Mouse (Mus musculus) ES-Bruce4 (cell line): ENCODE data around the gene Rap1gds1. TPM values are rescaled to one million over a fixed set of nuclear protein-coding genes. Genes with fewer than 3 reads are reported as not detected.

Experiments
- H3K27ac ChIP-seq: 2 replicates; pipeline ENCODE4 v1.5.1; 2012; ENCODE audit warnings: low read length, inconsistent platforms; ENCODE audit not compliant: insufficient read depth
- H3K27me3 ChIP-seq: 2 replicates; pipeline ENCODE4 v1.6.1; 2012; ENCODE audit warnings: mild to moderate bottlenecking, low read length, inconsistent platforms; ENCODE audit not compliant: control insufficient read depth, poor library complexity, insufficient read depth, severe bottlenecking
- H3K36me3 ChIP-seq: 2 replicates; pipeline ENCODE4 v1.6.1; 2012; ENCODE audit warnings: inconsistent platforms, mild to moderate bottlenecking, low read length, moderate library complexity; ENCODE audit not compliant: control insufficient read depth, poor library complexity, insufficient read depth, severe bottlenecking
- H3K4me1 ChIP-seq: one replicate; pipeline ENCODE4 v1.8.1; 2011; ENCODE audit warnings: low read length; ENCODE audit not compliant: control insufficient read depth, insufficient read depth
- H3K4me3 ChIP-seq: 2 replicates; pipeline ENCODE4 v1.5.1; 2011; ENCODE audit warnings: low read depth, mild to moderate bottlenecking, low read length
- H3K9ac ChIP-seq: 2 replicates; pipeline ENCODE4 v1.6.1; 2012; ENCODE audit warnings: low read depth, mild to moderate bottlenecking, inconsistent platforms; ENCODE audit not compliant: poor library complexity, severe bottlenecking
- H3K9me3 ChIP-seq: replicated peaks from 2 replicates; pipeline ENCODE4 v1.6.1; 2012; ENCODE audit warnings: mild to moderate bottlenecking, low read length, inconsistent platforms; ENCODE audit not compliant: control insufficient read depth, poor library complexity, insufficient read depth, severe bottlenecking
- CTCF ChIP-seq: IDR thresholded peaks from one replicate; pipeline ENCODE4 v1.8.1; 2011; ENCODE audit warnings: low read depth, low read length
- EP300 ChIP-seq: IDR thresholded peaks from 2 replicates; pipeline ENCODE4 v1.6.1; 2011; ENCODE audit warnings: low read depth, low read length; ENCODE audit not compliant: insufficient read depth
- POLR2A ChIP-seq: IDR thresholded peaks from one replicate; pipeline ENCODE4 v1.8.1; 2011; ENCODE audit warnings: low read length; ENCODE audit not compliant: insufficient read depth
- polyA plus RNA-seq: library from polyadenylated mRNA; stranded (reverse); fragments of >200 nt; gene quantifications from 2 replicates; pipeline ENCODE4 v1.2.4, GENCODE M21; 2011; ENCODE audit warnings: low read depth; ENCODE audit not compliant: missing spikeins, insufficient read depth, insufficient read length

The Rap1gds1 gene
- polyA plus RNA-seq, 1 experiment = 48.6 TPM

- Histone ChIP-seq H3K27ac (no peak overlapping the region), H3K9ac (no peak overlapping the region), H3K9me3 (no peaks in the 10 kb centered on the region), H3K4me1 (no peaks in the 10 kb centered on the region), H3K27me3 (no peaks in the 10 kb centered on the region), H3K36me3 (no peaks in the 10 kb centered on the region; the same call in 1 of the 2 replicates), H3K4me3 (no peak overlapping the region)
- TF ChIP-seq POLR2A (no peak), EP300 (no peak), CTCF (no peak)
Measured at GRCm38 (mm10) chr3:138949081-138949480, 125.9 kb downstream of the Rap1gds1 start.

- Histone ChIP-seq H3K9ac (no peak overlapping the region), H3K9me3 (no peaks in the 10 kb centered on the region), H3K27ac (no peak overlapping the region), H3K4me3 (no peak overlapping the region), H3K27me3 (no peaks in the 10 kb centered on the region), H3K4me1 (no peaks in the 10 kb centered on the region), H3K36me3 (peaks cover 3% of the 10 kb centered on the region)
- TF ChIP-seq CTCF (no peak), EP300 (no peak), POLR2A (no peak)
Measured at GRCm38 (mm10) chr3:138945516-138945915, 129.5 kb downstream of the Rap1gds1 start.

- Histone ChIP-seq H3K4me1 (no peaks in the 10 kb centered on the region), H3K27ac (no peak overlapping the region), H3K36me3 (peaks cover 3% of the 10 kb centered on the region), H3K4me3 (no peak overlapping the region), H3K9ac (no peak overlapping the region), H3K27me3 (no peaks in the 10 kb centered on the region), H3K9me3 (no peaks in the 10 kb centered on the region)
- no peak for TF ChIP-seq POLR2A
- no peak for TF ChIP-seq CTCF
- no peak for TF ChIP-seq EP300
Measured at GRCm38 (mm10) chr3:138941604-138942003, 133.4 kb downstream of the Rap1gds1 start.

GRCm38 (mm10) chr3:138937241-138937640, 137.8 kb downstream of the Rap1gds1 start:
- no peaks in the 10 kb centered on the region for H3K9me3 ChIP-seq
- H3K4me1 ChIP-seq = no peaks in the 10 kb centered on the region
- no peak overlapping the region for H3K9ac ChIP-seq
- TF ChIP-seq POLR2A = no peak
- TF ChIP-seq CTCF = no peak
- TF ChIP-seq EP300 = no peak
- H3K4me3 ChIP-seq = no peak overlapping the region
- H3K27me3 ChIP-seq = no peaks in the 10 kb centered on the region
- H3K27ac ChIP-seq = no peak overlapping the region
- peaks cover 3% of the 10 kb centered on the region for H3K36me3 ChIP-seq

DNA sequence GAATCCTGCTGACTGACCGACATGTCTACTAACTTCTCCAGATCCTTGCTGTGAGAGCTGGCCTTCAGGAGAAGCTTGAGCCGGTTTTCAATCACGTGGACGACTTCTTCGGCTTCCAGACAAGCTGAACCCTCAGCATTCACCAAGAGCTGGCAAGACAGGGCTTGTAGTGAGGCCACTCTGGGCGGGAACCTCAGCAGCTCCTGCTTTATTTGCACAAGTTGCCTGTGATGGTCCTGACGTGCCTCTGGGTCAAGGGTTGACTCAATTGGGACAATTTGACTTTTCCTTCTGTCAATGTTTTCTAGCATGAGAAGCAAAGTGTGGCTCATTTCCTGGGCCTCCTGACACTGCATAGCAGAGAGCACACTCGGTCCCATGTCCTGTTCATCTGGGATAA, 138.2 kb downstream of the Rap1gds1 start:
- Histone ChIP-seq H3K4me3 (no peak overlapping the region), H3K4me1 (no peaks in the 10 kb centered on the region), H3K36me3 (peaks cover 2% of the 10 kb centered on the region), H3K27ac (no peak overlapping the region), H3K9me3 (no peaks in the 10 kb centered on the region), H3K9ac (no peak overlapping the region), H3K27me3 (no peaks in the 10 kb centered on the region)
- no peak for TF ChIP-seq EP300
- no peak for TF ChIP-seq POLR2A
- no peak for TF ChIP-seq CTCF

DNA sequence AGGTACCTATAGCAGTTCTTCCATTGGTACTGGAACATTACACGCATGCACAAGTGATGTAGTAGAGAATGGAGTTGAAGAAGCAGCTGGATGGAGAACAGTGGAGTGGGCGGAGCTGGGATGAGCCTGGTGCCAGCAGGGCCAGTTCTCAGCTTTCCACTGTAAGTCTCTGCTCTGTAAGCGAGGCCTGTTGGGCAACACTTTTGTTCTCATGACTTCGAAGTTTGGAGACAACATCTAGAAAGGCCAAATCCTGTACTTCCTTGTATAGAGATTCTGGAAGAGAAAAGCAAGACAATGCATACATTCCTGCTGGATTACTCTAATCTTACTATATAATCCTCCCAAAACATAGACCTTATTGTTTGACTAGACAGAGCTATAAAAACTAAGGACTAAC, 147.6 kb downstream of the Rap1gds1 start:
- H3K9ac ChIP-seq = no peak overlapping the region
- H3K27ac ChIP-seq = no peak overlapping the region
- H3K4me1 ChIP-seq = no peaks in the 10 kb centered on the region
- TF ChIP-seq EP300 = no peak
- no peak for TF ChIP-seq CTCF
- no peak for TF ChIP-seq POLR2A
- no peak overlapping the region for H3K4me3 ChIP-seq
- H3K9me3 ChIP-seq = no peaks in the 10 kb centered on the region
- peaks cover 4% of the 10 kb centered on the region; the same call in 1 of the 2 replicates for H3K36me3 ChIP-seq
- H3K27me3 ChIP-seq = no peaks in the 10 kb centered on the region
